Mouse (Mus musculus): ENCODE measurements around the gene Ssc4d.

DNA sequence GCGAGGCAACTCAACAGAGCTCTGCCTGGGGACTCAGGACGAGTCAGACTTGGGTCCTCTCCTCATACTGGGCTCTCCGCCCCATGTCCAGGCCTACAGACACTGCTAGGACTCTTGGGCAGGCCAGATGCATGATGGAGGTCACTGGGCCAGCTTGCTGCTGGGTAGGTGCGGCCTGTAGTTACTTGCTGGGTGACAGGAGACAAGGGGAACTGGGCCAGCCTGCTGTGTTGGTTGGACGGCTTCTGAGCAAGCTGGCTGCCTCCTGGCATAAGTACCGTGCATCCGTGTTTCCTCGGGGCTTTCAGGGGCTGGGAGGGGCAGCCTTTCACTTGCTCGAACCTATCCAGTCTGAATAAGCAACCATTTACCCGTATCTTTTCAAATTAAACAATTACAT, 41.3 kb upstream of the Ssc4d start:
- TF ChIP-seq BHLHE40 (IDR thresholded peaks at IDR 0.05; ENCODE audit: low read depth, low read length) (no peak), CTCF (conservative IDR thresholded peaks at IDR 0.05 in 1 of 2, IDR thresholded peaks at IDR 0.05 in 1 of 2; ENCODE audit: low read depth in 2 of 2, low read length in 2 of 2) (no peak), EP300 (IDR thresholded peaks at IDR 0.05; ENCODE audit: low read length) (no peak), POLR2A (IDR thresholded peaks at IDR 0.05; ENCODE audit: low read depth, low read length) (no peak), E2F4 (IDR thresholded peaks at IDR 0.05; ENCODE audit: insufficient replicate concordance, low read depth, low read length) (no peak), MAX (IDR thresholded peaks at IDR 0.05; ENCODE audit: low read length) (no peak), IRF4 (IDR thresholded peaks at IDR 0.05; ENCODE audit: low read depth, low read length) (no peak), HCFC1 (IDR thresholded peaks at IDR 0.05; ENCODE audit: low read depth, low read length) (no peak)
